Mouse (Mus musculus): ENCODE measurements around the gene Mtr. TPM values are rescaled to one million over a fixed set of nuclear protein-coding genes. Genes with fewer than 3 reads are reported as not detected.

The Mtr gene
- polyA plus RNA-seq, 1 experiment = 5.7 TPM

GRCm38 (mm10) chr13:12200372-12200771 is 57.5 kb downstream of the Mtr start:
- Histone ChIP-seq H3K4me1 (no peaks in the 10 kb centered on the region), H3K36me3 (replicated peaks; ENCODE audit: low read length) (peaks cover 80% of the 10 kb centered on the region), H3K4me3 (replicated peaks) (no peak overlapping the region), H3K27me3 (replicated peaks) (no peaks in the 10 kb centered on the region), H3K9me3 (no peaks in the 10 kb centered on the region)
- no peak for TF ChIP-seq FLI1 (IDR thresholded peaks at IDR 0.05; ENCODE audit: low read length)
- TF ChIP-seq GATA1 (IDR thresholded peaks at IDR 0.05; ENCODE audit: borderline replicate concordance, low read length) = no peak

GRCm38 (mm10) chr13:12198486-12198885 is 59.4 kb downstream of the Mtr start:
- peaks cover 80% of the 10 kb centered on the region for H3K36me3 ChIP-seq (replicated peaks; ENCODE audit: low read length)
- no peaks in the 10 kb centered on the region for H3K27me3 ChIP-seq (replicated peaks)
- no peak overlapping the region for H3K4me3 ChIP-seq (replicated peaks)
- H3K9me3 ChIP-seq = no peaks in the 10 kb centered on the region
- TF ChIP-seq GATA1 (IDR thresholded peaks at IDR 0.05; ENCODE audit: borderline replicate concordance, low read length) (no peak), FLI1 (IDR thresholded peaks at IDR 0.05; ENCODE audit: low read length) (no peak)
- no peaks in the 10 kb centered on the region for H3K4me1 ChIP-seq

GRCm38 (mm10) chr13:12196861-12197260 is 61.1 kb downstream of the Mtr start:
- H3K9me3 ChIP-seq = no peaks in the 10 kb centered on the region
- H3K4me1 ChIP-seq = no peaks in the 10 kb centered on the region
- H3K36me3 ChIP-seq (replicated peaks; ENCODE audit: low read length) = peaks cover 92% of the 10 kb centered on the region
- H3K27me3 ChIP-seq (replicated peaks) = no peaks in the 10 kb centered on the region
- TF ChIP-seq GATA1 (IDR thresholded peaks at IDR 0.05; ENCODE audit: borderline replicate concordance, low read length) (no peak), FLI1 (IDR thresholded peaks at IDR 0.05; ENCODE audit: low read length) (no peak)
- H3K4me3 ChIP-seq (replicated peaks) = no peak overlapping the region

GRCm38 (mm10) chr13:12196012-12196411 is 61.9 kb downstream of the Mtr start:
- Histone ChIP-seq H3K4me1 (no peaks in the 10 kb centered on the region), H3K9me3 (no peaks in the 10 kb centered on the region), H3K36me3 (replicated peaks; ENCODE audit: low read length) (peaks cover 90% of the 10 kb centered on the region), H3K27me3 (replicated peaks) (no peaks in the 10 kb centered on the region), H3K4me3 (replicated peaks) (no peak overlapping the region)
- TF ChIP-seq FLI1 (IDR thresholded peaks at IDR 0.05; ENCODE audit: low read length) = no peak
- no peak for TF ChIP-seq GATA1 (IDR thresholded peaks at IDR 0.05; ENCODE audit: borderline replicate concordance, low read length)

GRCm38 (mm10) chr13:12194942-12195662 is 62.8 kb downstream of the Mtr start:
- no peak overlapping the region for H3K4me3 ChIP-seq (replicated peaks)
- no peaks in the 10 kb centered on the region for H3K9me3 ChIP-seq
- H3K27me3 ChIP-seq (replicated peaks) = no peaks in the 10 kb centered on the region
- H3K4me1 ChIP-seq = no peaks in the 10 kb centered on the region
- TF ChIP-seq GATA1 (IDR thresholded peaks at IDR 0.05; ENCODE audit: borderline replicate concordance, low read length) (no peak), FLI1 (IDR thresholded peaks at IDR 0.05; ENCODE audit: low read length) (no peak)
- H3K36me3 ChIP-seq (replicated peaks; ENCODE audit: low read length) = peaks cover 88% of the 10 kb centered on the region

GRCm38 (mm10) chr13:12189219-12189618 is 68.7 kb downstream of the Mtr start:
- H3K9me3 ChIP-seq = no peaks in the 10 kb centered on the region
- no peaks in the 10 kb centered on the region for H3K4me1 ChIP-seq
- H3K4me3 ChIP-seq (replicated peaks) = no peak overlapping the region
- no peaks in the 10 kb centered on the region for H3K27me3 ChIP-seq (replicated peaks)
- TF ChIP-seq FLI1 (IDR thresholded peaks at IDR 0.05; ENCODE audit: low read length) (no peak), GATA1 (IDR thresholded peaks at IDR 0.05; ENCODE audit: borderline replicate concordance, low read length) (no peak)
- H3K36me3 ChIP-seq (replicated peaks; ENCODE audit: low read length) = peaks cover 84% of the 10 kb centered on the region

GRCm38 (mm10) chr13:12188804-12189203 is 69.1 kb downstream of the Mtr start:
- TF ChIP-seq GATA1 (IDR thresholded peaks at IDR 0.05; ENCODE audit: borderline replicate concordance, low read length) = no peak
- TF ChIP-seq FLI1 (IDR thresholded peaks at IDR 0.05; ENCODE audit: low read length) = no peak
- Histone ChIP-seq H3K4me1 (no peaks in the 10 kb centered on the region), H3K36me3 (replicated peaks; ENCODE audit: low read length) (peaks cover 82% of the 10 kb centered on the region), H3K27me3 (replicated peaks) (no peaks in the 10 kb centered on the region), H3K9me3 (no peaks in the 10 kb centered on the region), H3K4me3 (replicated peaks) (no peak overlapping the region)

- Histone ChIP-seq H3K4me3 (replicated peaks) (no peak overlapping the region), H3K9me3 (no peaks in the 10 kb centered on the region), H3K27me3 (replicated peaks) (no peaks in the 10 kb centered on the region), H3K4me1 (no peaks in the 10 kb centered on the region), H3K36me3 (replicated peaks; ENCODE audit: low read length) (peaks cover 23% of the 10 kb centered on the region)
- TF ChIP-seq FLI1 (IDR thresholded peaks at IDR 0.05; ENCODE audit: low read length) = no peak
- TF ChIP-seq GATA1 (IDR thresholded peaks at IDR 0.05; ENCODE audit: borderline replicate concordance, low read length) = no peak
Observed at GRCm38 (mm10) chr13:12179481-12179880, 78.4 kb downstream of the Mtr start.

- Histone ChIP-seq H3K4me3 (replicated peaks) (no peak overlapping the region), H3K36me3 (replicated peaks; ENCODE audit: low read length) (peaks cover 6% of the 10 kb centered on the region), H3K9me3 (no peaks in the 10 kb centered on the region), H3K4me1 (no peaks in the 10 kb centered on the region), H3K27me3 (replicated peaks) (no peaks in the 10 kb centered on the region)
- no peak for TF ChIP-seq GATA1 (IDR thresholded peaks at IDR 0.05; ENCODE audit: borderline replicate concordance, low read length)
- TF ChIP-seq FLI1 (IDR thresholded peaks at IDR 0.05; ENCODE audit: low read length) = no peak
Observed at GRCm38 (mm10) chr13:12176761-12177160, 81.2 kb downstream of the Mtr start.

GRCm38 (mm10) chr13:12175988-12176736 is 81.8 kb downstream of the Mtr start:
- Histone ChIP-seq H3K36me3 (replicated peaks; ENCODE audit: low read length) (peaks cover 6% of the 10 kb centered on the region), H3K9me3 (no peaks in the 10 kb centered on the region), H3K27me3 (replicated peaks) (peaks cover under 1% of the 10 kb centered on the region), H3K4me3 (replicated peaks) (no peak overlapping the region), H3K4me1 (no peaks in the 10 kb centered on the region)
- TF ChIP-seq GATA1 (IDR thresholded peaks at IDR 0.05; ENCODE audit: borderline replicate concordance, low read length) (no peak), FLI1 (IDR thresholded peaks at IDR 0.05; ENCODE audit: low read length) (no peak)
